Mouse (Mus musculus) adrenal gland, postnatal 36 days (tissue): ENCODE measurements around the gene Ntm. TPM values are rescaled to one million over a fixed set of nuclear protein-coding genes. Genes with fewer than 3 reads are reported as not detected.

Experiments
- DNase-seq, 2 experiments: peaks; one replicate each; pipeline ENCODE4 v3.0.0; 2021; ENCODE audit warnings: mixed read lengths in 1 of 2
- total RNA-seq, 2 experiments: library from RNA; stranded (reverse); gene quantifications; 2 replicates each; pipeline ENCODE4 v1.2.3; 2021

The Ntm gene
- total RNA-seq, 2 experiments from 2014 or later, result 0.33 to 1.1 TPM

GRCm38 (mm10) chr9:29025603-29026002 is 937.3 kb downstream of the Ntm start:
- no peak for DNase-seq

GRCm38 (mm10) chr9:29025104-29025503 is 937.8 kb downstream of the Ntm start:
- no peak for DNase-seq

- DNase-seq, result no peak
These were observed 946.1 kb downstream of the Ntm start for GRCm38 (mm10) chr9:29016879-29017278.

- no peak for DNase-seq
These were observed 949.1 kb downstream of the Ntm start for GRCm38 (mm10) chr9:29013881-29014280.

GRCm38 (mm10) chr9:29012541-29012940 is 950.4 kb downstream of the Ntm start:
- DNase-seq, result no peak

- no peak for DNase-seq
These were observed 951.5 kb downstream of the Ntm start for GRCm38 (mm10) chr9:29011476-29011875.

- no peak for DNase-seq
These were observed 958.4 kb downstream of the Ntm start for GRCm38 (mm10) chr9:29004534-29004933.

- DNase-seq, result no peak
These were observed 963.0 kb downstream of the Ntm start for GRCm38 (mm10) chr9:28999951-29000351.

GRCm38 (mm10) chr9:28977275-28977674 is 985.7 kb downstream of the Ntm start:
- no peak for DNase-seq

- no peak for DNase-seq
These were observed 993.5 kb downstream of the Ntm start for GRCm38 (mm10) chr9:28969455-28969854.
